In genomic region chr10:107499656-107500055, GRCm38 (mm10) we compare ENCODE assay signal across 14 mouse cellular contexts. TPM values are rescaled to one million over a fixed set of nuclear protein-coding genes. Genes with fewer than 3 reads are reported as not detected.
DNase-seq lines count a peak whose midpoint lies in the region; ATAC-seq lines count a peak whose summit lies in the region.
"Had no signal": no experiment of that assay in that cellular context is flagged by ENCODE, and none has a peak within 500 bp of the region (broad histone marks: within the 10 kb centered on the region; RNA-seq: fewer than 3 reads in every experiment).

No protein-coding gene starts in this region.

- DNase-seq in layer of hippocampus, adult 9-11 months = peak; percentile 32
- no peak for DNase-seq in layer of hippocampus, adult 9-10 months (ENCODE audit: low spot score)
- DNase-seq in frontal cortex, postnatal 14 days (ENCODE audit: low spot score in 2 of 2) = peak; percentile 14 to 17
- DNase-seq in right cerebral cortex, postnatal 25 days = peak; percentile 25
- no peak for DNase-seq in thymus, adult 18-20 months
- DNase-seq in spleen, postnatal 4 days (ENCODE audit: low spot score in 2 of 2) = no peak
- DNase-seq: adrenal gland, adult 2 months; forebrain, postnatal 0 days; spleen, adult 18-20 months; thymus, adult 2 months had no signal

- ATAC-seq in heart, embryonic 14.5 days (ENCODE audit: insufficient number of reproducible peaks, insufficient read depth, low FRiP score, low read depth) = no peak
- ATAC-seq: forebrain, postnatal 0 days; hindbrain, embryonic 16.5 days had no signal

- no peaks in the 10 kb centered on the region for H3K9me3 ChIP-seq in heart, embryonic 14.5 days (ENCODE audit: control insufficient read depth, low read length)

- no peaks in the 10 kb centered on the region for H3K27me3 ChIP-seq in heart, embryonic 14.5 days (ENCODE audit: control insufficient read depth, insufficient read depth, low read length)

- no peak overlapping the region for H3K9ac ChIP-seq in heart, embryonic 14.5 days (ENCODE audit: low read length)
- H3K9ac ChIP-seq: forebrain, postnatal 0 days; liver, embryonic 14.5 days had no signal

- 34% methylated on average over 7 of the region's 7 CpGs for WGBS in heart, embryonic 14.5 days

- no peak overlapping the region for H3K4me3 ChIP-seq in heart, embryonic 14.5 days (ENCODE audit: control insufficient read depth in 1 of 2, insufficient read depth in 1 of 2, low read depth in 1 of 2, low read length in 2 of 2)

- peak overlapping the region; percentile 65 to 68 for H3K27ac ChIP-seq in heart, embryonic 14.5 days (replicated peaks in 1 of 2; ENCODE audit: control insufficient read depth in 1 of 2, insufficient read depth in 1 of 2, low read depth in 2 of 2, low read length in 2 of 2)
- H3K27ac ChIP-seq: liver, embryonic 14.5 days had no signal

- H3K36me3 ChIP-seq in heart, embryonic 14.5 days (ENCODE audit: control insufficient read depth, insufficient read depth, low read length) = no peaks in the 10 kb centered on the region

- H3K4me2 ChIP-seq in heart, embryonic 14.5 days (ENCODE audit: low read length) = peak overlapping the region; percentile 9; the same call in 1 of the 2 replicates

- H3K4me1 ChIP-seq in heart, embryonic 14.5 days (ENCODE audit: control insufficient read depth in 2 of 2, insufficient read depth in 2 of 2, low read length in 2 of 2) = peaks cover 4 to 5% of the 10 kb centered on the region in 2 experiments; a peak in 3 of 4 replicates

RNA-seq across cellular contexts. Expression of gene Myf6, which starts 5.1 kb away (rescaled TPM):
- polyA plus RNA-seq in heart, embryonic 14.5 days (2014; fragmentation: Nextera tagmentation; extraction: Ambion mirVana) = 0.16 TPM in 1 of 2 replicates, not detected in the other
- polyA plus RNA-seq: adrenal gland, adult 2 months; cortical plate, adult 2 months; forebrain, postnatal 0 days; hindbrain, embryonic 16.5 days; liver, embryonic 14.5 days; thymus, adult 2 months had no signal

RNA-seq across cellular contexts. Expression of gene Myf5, which starts 13.7 kb away (rescaled TPM):
- not detected in 2 replicates for polyA plus RNA-seq in heart, embryonic 14.5 days (2014; fragmentation: Nextera tagmentation; extraction: Ambion mirVana)
- polyA plus RNA-seq: adrenal gland, adult 2 months; cortical plate, adult 2 months; forebrain, postnatal 0 days; hindbrain, embryonic 16.5 days; thymus, adult 2 months had no signal

Comparison
In these comparisons a context has a peak if more than half of its experiments do, and no peak if none do; other contexts are left out.
1. DNase-seq: peak in layer of hippocampus, adult 9-11 months (single experiment), frontal cortex, postnatal 14 days (2 of 2) and right cerebral cortex, postnatal 25 days (single experiment); none in layer of hippocampus, adult 9-10 months (single experiment), thymus, adult 18-20 months (0 of 2) and spleen, postnatal 4 days (0 of 2).